Mouse (Mus musculus) midbrain, embryonic 13.5 days (tissue): ENCODE results near the gene Sepsecs. TPM values are rescaled to one million over a fixed set of nuclear protein-coding genes. Genes with fewer than 3 reads are reported as not detected.
A peak's percentile ranks its signal among the peaks of the same experiment; 100 is the strongest.

Experiments used
- ATAC-seq: fragments of 200-750 bp; cut with Nextera tagmentation; 2 replicates; pipeline ENCODE4 v1.8.0; 2017; ENCODE audit warnings: mild to moderate bottlenecking, moderate TSS enrichment, moderate library complexity
- H3K27ac ChIP-seq: fragments of 300-500 bp; sonication (generic); 2 replicates; pipeline ENCODE4 v1.5.1; 2015; ENCODE audit warnings: inconsistent platforms, mild to moderate bottlenecking, moderate library complexity
- H3K27me3 ChIP-seq: fragments of 300-500 bp; sonication (generic); 2 replicates; pipeline ENCODE4 v1.6.1; 2015; ENCODE audit warnings: mild to moderate bottlenecking, inconsistent platforms
- H3K36me3 ChIP-seq: fragments of 300-500 bp; sonication (generic); 2 replicates; pipeline ENCODE4 v1.6.1; 2015; ENCODE audit warnings: mild to moderate bottlenecking, inconsistent platforms
- H3K4me1 ChIP-seq: fragments of 300-500 bp; sonication (generic); replicated peaks from 2 replicates; pipeline ENCODE4 v1.6.1; 2015; ENCODE audit warnings: inconsistent platforms
- H3K4me2 ChIP-seq: fragments of 300-500 bp; sonication (generic); replicated peaks from 2 replicates; pipeline ENCODE4 v1.6.1; 2015; ENCODE audit warnings: moderate library complexity, mild to moderate bottlenecking, inconsistent platforms
- H3K4me3 ChIP-seq: fragments of 300-500 bp; sonication (generic); replicated peaks from 2 replicates; pipeline ENCODE4 v1.5.1; 2015; ENCODE audit warnings: mild to moderate bottlenecking, inconsistent platforms
- H3K9ac ChIP-seq: fragments of 300-500 bp; sonication (generic); replicated peaks from 2 replicates; pipeline ENCODE4 v1.6.1; 2015; ENCODE audit warnings: mild to moderate bottlenecking, inconsistent platforms
- H3K9me3 ChIP-seq: fragments of 300-500 bp; sonication (generic); 2 replicates; pipeline ENCODE4 v1.6.1; 2016; ENCODE audit warnings: mild to moderate bottlenecking, inconsistent platforms
- WGBS: fragments of 180-500 bp; shearing (Covaris S2); methylation state at CpG from one replicate; pipeline ENCODE4 v1.1.7; 2015; 5-methylcytosine and 5-hydroxymethylcytosine counted together
- polyA plus RNA-seq: library from polyadenylated mRNA; unstranded; fragments of >200 nt; fragmentation: Nextera tagmentation; extraction: Ambion mirVana; gene quantifications from 2 replicates; pipeline ENCODE4 v1.2.1, GENCODE M21; 2015

Gene Sepsecs
- polyA plus RNA-seq, 1 experiment from 2014 or later: 8.3 TPM

- no peak overlapping the region for H3K27ac ChIP-seq
- peaks cover 29% of the 10 kb centered on the region for H3K36me3 ChIP-seq
- H3K4me1 ChIP-seq: no peaks in the 10 kb centered on the region
- H3K27me3 ChIP-seq: no peaks in the 10 kb centered on the region
- no peak overlapping the region for H3K4me3 ChIP-seq
- no peak overlapping the region for H3K9ac ChIP-seq
- H3K4me2 ChIP-seq: no peak overlapping the region
- no peak for ATAC-seq
- no peaks in the 10 kb centered on the region for H3K9me3 ChIP-seq
- whole genome bisulfite sequencing: 90% methylated on average over 8 of the region's 8 CpGs
These were observed 30.6 kb downstream of the Sepsecs start for GRCm38 (mm10) chr5:52638916-52639315.

- WGBS: 83% methylated on average over 7 of the region's 7 CpGs
- no peak for ATAC-seq
- H3K36me3 ChIP-seq: peaks cover 20% of the 10 kb centered on the region
These were observed 31.5 kb downstream of the Sepsecs start for GRCm38 (mm10) chr5:52638006-52638405.

GRCm38 (mm10) chr5:52636923-52637322, 32.6 kb downstream of the Sepsecs start:
- Histone ChIP-seq H3K4me3 (no peak overlapping the region), H3K27me3 (no peaks in the 10 kb centered on the region), H3K9ac (no peak overlapping the region), H3K9me3 (no peaks in the 10 kb centered on the region), H3K36me3 (peaks cover 9% of the 10 kb centered on the region), H3K27ac (no peak overlapping the region), H3K4me1 (no peaks in the 10 kb centered on the region), H3K4me2 (no peak overlapping the region)
- 91% methylated on average over 6 of the region's 6 CpGs for WGBS
- no peak for ATAC-seq

More at GRCm38 (mm10) chr5:52638006-52638405, 31.5 kb downstream of the Sepsecs start:
- no peak overlapping the region for H3K4me2 ChIP-seq
- no peaks in the 10 kb centered on the region for H3K27me3 ChIP-seq
- H3K27ac ChIP-seq: no peak overlapping the region
- no peaks in the 10 kb centered on the region for H3K4me1 ChIP-seq
- no peak overlapping the region for H3K9ac ChIP-seq
- no peak overlapping the region for H3K4me3 ChIP-seq
- no peaks in the 10 kb centered on the region for H3K9me3 ChIP-seq

- H3K36me3 ChIP-seq: peaks cover 1% of the 10 kb centered on the region
- H3K9me3 ChIP-seq: no peaks in the 10 kb centered on the region
- H3K9ac ChIP-seq: no peak overlapping the region
- no peaks in the 10 kb centered on the region for H3K27me3 ChIP-seq
- H3K4me1 ChIP-seq: no peaks in the 10 kb centered on the region
- H3K4me2 ChIP-seq: no peak overlapping the region
- no peak for ATAC-seq
- 83% methylated on average over 11 of the region's 11 CpGs for WGBS
- no peak overlapping the region for H3K4me3 ChIP-seq
- H3K27ac ChIP-seq: no peak overlapping the region
These were observed 33.3 kb downstream of the Sepsecs start for GRCm38 (mm10) chr5:52636025-52636755.

- no peaks in the 10 kb centered on the region for H3K4me1 ChIP-seq
- no peaks in the 10 kb centered on the region for H3K27me3 ChIP-seq
- H3K4me2 ChIP-seq: no peak overlapping the region
- no peak overlapping the region for H3K4me3 ChIP-seq
- no peaks in the 10 kb centered on the region for H3K36me3 ChIP-seq
- H3K9me3 ChIP-seq: no peaks in the 10 kb centered on the region
- WGBS: 28% methylated on average over 8 of the region's 8 CpGs
- no peak overlapping the region for H3K9ac ChIP-seq
- no peak overlapping the region for H3K27ac ChIP-seq
- peak; percentile 62 for ATAC-seq
These were observed 35.5 kb downstream of the Sepsecs start for GRCm38 (mm10) chr5:52634017-52634416.

GRCm38 (mm10) chr5:52630541-52630940, 39.0 kb downstream of the Sepsecs start:
- no peaks in the 10 kb centered on the region for H3K9me3 ChIP-seq
- ATAC-seq: no peak
- no peak overlapping the region for H3K9ac ChIP-seq
- WGBS: 90% methylated on average over 1 of the region's 1 CpGs
- H3K4me2 ChIP-seq: no peak overlapping the region
- H3K36me3 ChIP-seq: no peaks in the 10 kb centered on the region
- no peak overlapping the region for H3K27ac ChIP-seq
- H3K4me3 ChIP-seq: no peak overlapping the region
- no peaks in the 10 kb centered on the region for H3K27me3 ChIP-seq
- H3K4me1 ChIP-seq: peaks cover 9% of the 10 kb centered on the region

GRCm38 (mm10) chr5:52629214-52629613, 40.3 kb downstream of the Sepsecs start:
- Histone ChIP-seq H3K27ac (no peak overlapping the region), H3K36me3 (no peaks in the 10 kb centered on the region), H3K4me1 (peaks cover 9% of the 10 kb centered on the region), H3K4me2 (no peak overlapping the region), H3K27me3 (no peaks in the 10 kb centered on the region), H3K9me3 (no peaks in the 10 kb centered on the region), H3K4me3 (no peak overlapping the region), H3K9ac (no peak overlapping the region)
- no peak for ATAC-seq
- 85% methylated on average over 6 of the region's 6 CpGs for WGBS

- WGBS: 92% methylated on average over 3 of the region's 3 CpGs
- no peak for ATAC-seq
- no peak overlapping the region for H3K4me2 ChIP-seq
- no peaks in the 10 kb centered on the region for H3K27me3 ChIP-seq
- no peaks in the 10 kb centered on the region for H3K9me3 ChIP-seq
- no peak overlapping the region for H3K4me3 ChIP-seq
- no peak overlapping the region for H3K27ac ChIP-seq
- H3K4me1 ChIP-seq: peaks cover 9% of the 10 kb centered on the region
- H3K9ac ChIP-seq: no peak overlapping the region
- no peaks in the 10 kb centered on the region for H3K36me3 ChIP-seq
These were observed 40.7 kb downstream of the Sepsecs start for GRCm38 (mm10) chr5:52628783-52629182.

- Histone ChIP-seq H3K9ac (no peak overlapping the region), H3K9me3 (no peaks in the 10 kb centered on the region), H3K27me3 (no peaks in the 10 kb centered on the region), H3K4me2 (no peak overlapping the region), H3K4me3 (no peak overlapping the region), H3K4me1 (peaks cover 9% of the 10 kb centered on the region), H3K27ac (no peak overlapping the region), H3K36me3 (no peaks in the 10 kb centered on the region)
- WGBS: 93% methylated on average over 8 of the region's 8 CpGs
- ATAC-seq: no peak
These were observed 41.8 kb downstream of the Sepsecs start for GRCm38 (mm10) chr5:52627713-52628112.

GRCm38 (mm10) chr5:52626092-52626491, 43.4 kb downstream of the Sepsecs start:
- H3K27me3 ChIP-seq: no peaks in the 10 kb centered on the region
- no peak overlapping the region for H3K9ac ChIP-seq
- no peaks in the 10 kb centered on the region for H3K36me3 ChIP-seq
- ATAC-seq: peak; percentile 43; the same call in 1 of the 2 replicates
- 49% methylated on average over 8 of the region's 8 CpGs for WGBS
- peaks cover 9% of the 10 kb centered on the region for H3K4me1 ChIP-seq
- H3K27ac ChIP-seq: no peak overlapping the region
- H3K4me2 ChIP-seq: 0 out of 2 replicates have a peak overlapping the region, but pooled peaks have one; percentile 5
- no peak overlapping the region for H3K4me3 ChIP-seq
- H3K9me3 ChIP-seq: no peaks in the 10 kb centered on the region

- no peak overlapping the region for H3K9ac ChIP-seq
- H3K9me3 ChIP-seq: no peaks in the 10 kb centered on the region
- peaks cover 9% of the 10 kb centered on the region for H3K4me1 ChIP-seq
- no peaks in the 10 kb centered on the region for H3K27me3 ChIP-seq
- WGBS: 94% methylated on average over 1 of the region's 1 CpGs
- H3K36me3 ChIP-seq: no peaks in the 10 kb centered on the region
- no peak overlapping the region for H3K4me3 ChIP-seq
- ATAC-seq: no peak
- H3K27ac ChIP-seq: no peak overlapping the region
- no peak overlapping the region for H3K4me2 ChIP-seq
These were observed 44.6 kb downstream of the Sepsecs start for GRCm38 (mm10) chr5:52624956-52625355.

- Histone ChIP-seq H3K4me1 (peaks cover 16% of the 10 kb centered on the region), H3K4me2 (no peak overlapping the region), H3K4me3 (no peak overlapping the region), H3K27me3 (no peaks in the 10 kb centered on the region), H3K36me3 (no peaks in the 10 kb centered on the region), H3K9me3 (no peaks in the 10 kb centered on the region), H3K27ac (no peak overlapping the region), H3K9ac (no peak overlapping the region)
- WGBS: 90% methylated on average over 2 of the region's 2 CpGs
- ATAC-seq: no peak
These were observed 46.4 kb downstream of the Sepsecs start for GRCm38 (mm10) chr5:52623099-52623498.
